Mouse (Mus musculus) midbrain, embryonic 15.5 days (tissue): ENCODE results near the gene Mrgpra6. TPM values are rescaled to one million over a fixed set of nuclear protein-coding genes. Genes with fewer than 3 reads are reported as not detected.

Source experiments
- ATAC-seq: fragments of 200-750 bp; cut with Nextera tagmentation; replicated peaks from 2 replicates; pipeline ENCODE4 v1.8.0; 2017; ENCODE audit warnings: moderate TSS enrichment
- H3K27ac ChIP-seq: fragments of 300-500 bp; sonication (generic); 2 replicates; pipeline ENCODE4 v1.5.1; 2015; ENCODE audit warnings: mild to moderate bottlenecking, inconsistent platforms
- H3K27me3 ChIP-seq: fragments of 300-500 bp; sonication (generic); replicated peaks from 2 replicates; pipeline ENCODE4 v1.6.1; 2015; ENCODE audit warnings: inconsistent platforms
- H3K36me3 ChIP-seq: fragments of 300-500 bp; sonication (generic); replicated peaks from 2 replicates; pipeline ENCODE4 v1.6.1; 2015; ENCODE audit warnings: inconsistent platforms
- H3K4me1 ChIP-seq: fragments of 300-500 bp; sonication (generic); 2 replicates; pipeline ENCODE4 v1.6.1; 2015; ENCODE audit warnings: inconsistent platforms
- H3K4me2 ChIP-seq: fragments of 300-500 bp; sonication (generic); 2 replicates; pipeline ENCODE4 v1.6.1; 2015; ENCODE audit warnings: inconsistent platforms, mild to moderate bottlenecking, moderate library complexity
- H3K4me3 ChIP-seq: fragments of 300-500 bp; sonication (generic); 2 replicates; pipeline ENCODE4 v1.5.1; 2015; ENCODE audit warnings: mild to moderate bottlenecking, inconsistent platforms
- H3K9ac ChIP-seq: fragments of 300-500 bp; sonication (generic); 2 replicates; pipeline ENCODE4 v1.6.1; 2015; ENCODE audit warnings: mild to moderate bottlenecking, inconsistent platforms
- H3K9me3 ChIP-seq: fragments of 300-500 bp; sonication (generic); 2 replicates; pipeline ENCODE4 v1.6.1; 2016; ENCODE audit warnings: inconsistent platforms
- WGBS: fragments of 180-500 bp; shearing (Covaris S2); methylation state at CpG from one replicate; pipeline ENCODE4 v1.1.7; 2015; ENCODE audit warnings: mixed read lengths; 5-methylcytosine and 5-hydroxymethylcytosine counted together
- polyA plus RNA-seq: library from polyadenylated mRNA; unstranded; fragments of >200 nt; fragmentation: Nextera tagmentation; extraction: Ambion mirVana; gene quantifications from 2 replicates; pipeline ENCODE4 v1.2.1, GENCODE M21; 2015

Gene Mrgpra6
- polyA plus RNA-seq, 1 experiment from 2014 or later = not detected

- Histone ChIP-seq H3K9ac (no peak overlapping the region), H3K27ac (no peak overlapping the region), H3K4me3 (no peak overlapping the region), H3K4me1 (peaks cover 2% of the 10 kb centered on the region; the same call in 1 of the 2 replicates), H3K36me3 (no peaks in the 10 kb centered on the region), H3K27me3 (no peaks in the 10 kb centered on the region), H3K4me2 (no peak overlapping the region), H3K9me3 (no peaks in the 10 kb centered on the region)
- ATAC-seq = no peak
- WGBS = 64% methylated on average over 12 of the region's 12 CpGs
Measured at GRCm38 (mm10) chr7:47146034-47146812, 58.5 kb downstream of the Mrgpra6 start.

DNA sequence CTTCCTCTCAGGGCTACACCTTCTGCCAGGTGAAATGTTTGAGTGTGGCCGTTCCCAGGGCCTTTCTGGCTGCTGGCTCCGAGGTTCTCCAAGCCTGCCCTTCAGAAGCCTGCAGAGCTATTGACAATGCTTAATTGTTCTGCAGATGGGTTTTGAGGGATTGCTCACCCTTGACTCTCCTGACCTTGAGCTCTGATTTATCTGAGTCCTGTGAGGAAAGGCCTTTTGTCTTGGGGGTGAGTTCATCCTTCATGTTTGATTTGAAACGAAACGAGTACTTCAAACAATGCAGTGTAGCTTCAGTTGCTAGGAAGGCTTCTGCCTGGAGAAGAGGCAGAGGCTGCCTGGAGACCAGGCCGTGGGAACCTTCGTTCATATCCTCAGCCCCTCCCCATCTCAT lies 60.4 kb downstream of the Mrgpra6 start:
- no peak overlapping the region for H3K4me3 ChIP-seq
- WGBS = 28% methylated on average over 6 of the region's 6 CpGs
- H3K4me2 ChIP-seq = no peak overlapping the region

GRCm38 (mm10) chr7:47139823-47140325 lies 64.8 kb downstream of the Mrgpra6 start:
- H3K27ac ChIP-seq = no peak overlapping the region
- H3K4me1 ChIP-seq = no peaks in the 10 kb centered on the region
- WGBS = 83% methylated on average over 8 of the region's 8 CpGs
- H3K27me3 ChIP-seq = no peaks in the 10 kb centered on the region
- H3K9ac ChIP-seq = no peak overlapping the region
- no peaks in the 10 kb centered on the region for H3K36me3 ChIP-seq
- no peaks in the 10 kb centered on the region for H3K9me3 ChIP-seq
- ATAC-seq = no peak
- no peak overlapping the region for H3K4me2 ChIP-seq
- no peak overlapping the region for H3K4me3 ChIP-seq

More for the DNA sequence above, 60.4 kb downstream of the Mrgpra6 start:
- H3K4me1 ChIP-seq = no peaks in the 10 kb centered on the region
- H3K27me3 ChIP-seq = no peaks in the 10 kb centered on the region
- no peaks in the 10 kb centered on the region for H3K9me3 ChIP-seq
- H3K9ac ChIP-seq = no peak overlapping the region
- H3K27ac ChIP-seq = no peak overlapping the region
- ATAC-seq = no peak
- no peaks in the 10 kb centered on the region for H3K36me3 ChIP-seq

Other genes with a start within 250 kb of the Mrgpra6 start
- 5.4 and 6.5 TPM in 2 replicates for gene Uevld, start 246.4 kb downstream of the Mrgpra6 start, polyA plus RNA-seq
- not detected in 2 replicates for gene Gm9999, start 221.3 kb downstream of the Mrgpra6 start, polyA plus RNA-seq
- gene Spty2d1, start 196.5 kb downstream of the Mrgpra6 start, polyA plus RNA-seq = 7.1 and 8.1 TPM in 2 replicates
- 28.3 and 29.3 TPM in 2 replicates for gene Tmem86a, start 154.3 kb downstream of the Mrgpra6 start, polyA plus RNA-seq
- gene Ptpn5, start 71.2 kb downstream of the Mrgpra6 start, polyA plus RNA-seq = 178 and 184 TPM in 2 replicates
- gene Mrgpra9, start 47.9 kb upstream of the Mrgpra6 start, polyA plus RNA-seq = not detected in 2 replicates
- not detected in 2 replicates for gene Mrgpra1, start 149.3 kb upstream of the Mrgpra6 start, polyA plus RNA-seq
- gene Mrgpra2a, start 247.2 kb upstream of the Mrgpra6 start, polyA plus RNA-seq = not detected in 2 replicates